Mouse (Mus musculus): Measurements from ENCODE around the gene Slc9b2.

Gene Slc9b2

GRCm38 (mm10) chr3:135313727-135314126 lies 6.2 kb downstream of the Slc9b2 start:
- DNase-seq (ENCODE audit: low spot score) = no peak

GRCm38 (mm10) chr3:135314811-135315210 lies 7.3 kb downstream of the Slc9b2 start:
- no peak for DNase-seq (ENCODE audit: low spot score)

GRCm38 (mm10) chr3:135315720-135316425 lies 8.4 kb downstream of the Slc9b2 start:
- DNase-seq (ENCODE audit: low spot score) = no peak

DNA sequence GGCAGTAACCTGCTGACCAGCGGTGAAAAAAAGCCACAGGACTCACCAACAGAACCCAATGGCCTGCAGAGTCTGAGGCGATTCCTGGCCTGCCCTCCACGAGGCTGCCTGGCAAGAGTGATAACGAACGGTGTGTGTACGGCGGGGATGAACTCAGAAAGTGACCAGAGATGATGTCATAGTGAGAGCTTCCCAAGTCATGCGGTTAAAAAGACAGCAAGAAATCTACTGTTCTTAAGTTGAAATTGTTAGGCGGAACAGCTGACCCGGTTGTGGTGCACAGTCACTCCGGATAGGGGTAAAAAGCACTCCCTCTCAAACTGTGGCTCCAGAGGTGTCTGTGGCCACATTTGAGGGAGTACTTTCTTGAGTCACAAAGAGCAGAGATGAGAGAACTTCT lies 10.8 kb downstream of the Slc9b2 start:
- no peak for DNase-seq (ENCODE audit: low spot score)

GRCm38 (mm10) chr3:135324354-135324753 lies 16.9 kb downstream of the Slc9b2 start:
- no peak for DNase-seq (ENCODE audit: low spot score)

DNA sequence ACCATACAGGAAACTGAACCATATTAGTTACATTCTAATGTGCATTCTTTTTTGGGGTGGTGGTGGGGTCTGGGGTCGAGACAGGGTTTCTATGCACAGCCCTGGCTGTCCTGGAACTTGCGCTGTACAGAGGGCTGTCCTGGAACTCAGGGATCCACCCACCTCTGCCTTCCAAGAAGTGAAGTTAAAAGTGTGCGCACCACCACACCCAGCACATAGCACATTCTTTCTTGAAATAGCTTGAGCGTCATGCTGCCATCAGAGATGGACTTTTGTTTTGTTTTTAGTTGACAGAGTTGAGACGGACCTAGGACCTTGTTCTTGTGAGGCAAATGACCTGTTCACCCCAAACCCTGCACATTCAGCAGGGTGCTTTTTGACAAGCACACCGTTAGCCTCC lies 19.7 kb downstream of the Slc9b2 start:
- DNase-seq (ENCODE audit: low spot score) = no peak

- DNase-seq (ENCODE audit: low spot score) = peak; percentile 24
Measured at GRCm38 (mm10) chr3:135327601-135328000, 20.1 kb downstream of the Slc9b2 start.

DNA sequence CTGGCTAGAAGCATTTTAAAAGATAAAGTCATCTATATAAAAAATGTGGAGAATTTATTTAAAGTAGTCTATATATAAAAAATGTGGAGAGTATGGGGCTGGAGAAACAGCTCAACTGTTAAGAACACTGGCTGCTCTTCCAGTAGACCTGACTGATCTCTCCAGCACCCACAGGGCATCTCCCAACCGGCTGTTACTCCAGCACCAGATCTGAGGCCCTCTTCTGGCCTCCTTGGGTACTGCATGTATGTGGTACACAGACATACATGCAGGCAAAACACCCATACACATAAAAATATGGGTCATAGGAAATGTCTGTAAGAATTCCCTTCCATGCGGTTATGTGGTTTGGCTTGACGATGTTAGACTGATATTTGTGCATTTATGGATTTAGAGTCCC lies 21.1 kb downstream of the Slc9b2 start:
- DNase-seq (ENCODE audit: low spot score) = peak; percentile 24

DNA sequence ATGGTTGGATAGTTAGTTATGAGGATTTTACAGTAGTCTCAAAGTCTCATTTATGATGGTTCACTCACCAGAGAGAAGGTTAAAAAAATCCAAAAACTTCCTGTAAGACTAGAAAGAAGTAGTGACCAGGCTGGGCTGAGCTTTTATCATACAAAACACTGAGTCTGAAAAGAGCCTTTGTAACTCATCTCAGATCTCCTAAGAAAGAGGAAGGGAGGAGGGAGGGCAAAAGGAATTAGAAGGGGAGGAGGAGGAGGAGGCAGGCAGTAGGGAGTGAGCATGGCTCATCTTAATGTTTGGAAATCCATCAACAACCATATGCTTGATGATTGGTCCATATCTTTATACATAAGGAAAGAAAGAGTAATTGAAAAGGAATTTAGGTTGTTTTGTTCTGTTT lies 25.2 kb downstream of the Slc9b2 start:
- DNase-seq (ENCODE audit: low spot score) = no peak

GRCm38 (mm10) chr3:135333763-135334162 lies 26.3 kb downstream of the Slc9b2 start:
- no peak for DNase-seq (ENCODE audit: low spot score)

- no peak for DNase-seq (ENCODE audit: low spot score)
Measured at GRCm38 (mm10) chr3:135347739-135348264, 40.3 kb downstream of the Slc9b2 start, which contains the start of gene Slc9b1. Slc9b1 (plus strand) TSS chr3:135348029.

GRCm38 (mm10) chr3:135349022-135349421 lies 41.5 kb downstream of the Slc9b2 start:
- no peak for DNase-seq (ENCODE audit: low spot score)

- no peak for DNase-seq (ENCODE audit: low spot score)
Measured at GRCm38 (mm10) chr3:135351857-135352256, 44.4 kb downstream of the Slc9b2 start.

DNA sequence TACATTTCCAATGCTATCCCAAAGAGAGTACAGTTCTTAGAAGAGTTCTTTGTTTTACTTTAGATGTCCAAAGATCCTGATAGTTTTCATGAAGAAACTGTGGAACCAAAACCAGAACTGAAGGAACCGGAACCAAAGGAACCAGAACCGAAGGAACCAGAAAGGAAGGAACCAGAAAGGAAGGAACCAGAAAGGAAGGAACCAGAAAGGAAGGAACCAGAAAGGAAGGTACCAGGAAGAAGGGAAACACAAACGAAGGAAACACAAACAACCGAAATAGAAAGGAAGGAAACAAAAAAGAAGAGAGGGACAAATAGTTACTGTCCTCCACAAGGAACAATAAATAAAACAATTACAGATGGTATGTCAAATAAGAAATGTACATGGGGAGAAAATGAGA lies 49.9 kb downstream of the Slc9b2 start:
- no peak for DNase-seq (ENCODE audit: low spot score)

DNA sequence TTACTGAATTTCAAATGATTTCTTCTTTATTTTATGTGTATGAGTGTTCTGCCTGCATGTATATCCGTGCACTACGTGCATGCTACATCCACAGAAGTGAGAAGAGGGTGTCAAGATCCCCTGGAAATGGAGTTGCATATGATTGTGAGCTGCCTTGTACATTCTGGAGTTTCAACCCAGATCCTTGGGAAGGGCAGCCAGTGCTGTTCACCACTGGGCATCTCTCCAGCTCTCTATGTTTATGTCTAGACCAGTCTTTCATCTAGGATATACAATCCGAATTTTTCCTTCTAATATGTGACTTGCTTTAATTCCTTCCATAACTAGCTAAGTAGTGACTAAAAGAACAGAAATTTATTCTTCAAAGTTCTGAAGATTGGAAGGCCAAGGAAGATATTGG lies 68.3 kb downstream of the Slc9b2 start:
- DNase-seq (ENCODE audit: low spot score) = peak; percentile 17

DNA sequence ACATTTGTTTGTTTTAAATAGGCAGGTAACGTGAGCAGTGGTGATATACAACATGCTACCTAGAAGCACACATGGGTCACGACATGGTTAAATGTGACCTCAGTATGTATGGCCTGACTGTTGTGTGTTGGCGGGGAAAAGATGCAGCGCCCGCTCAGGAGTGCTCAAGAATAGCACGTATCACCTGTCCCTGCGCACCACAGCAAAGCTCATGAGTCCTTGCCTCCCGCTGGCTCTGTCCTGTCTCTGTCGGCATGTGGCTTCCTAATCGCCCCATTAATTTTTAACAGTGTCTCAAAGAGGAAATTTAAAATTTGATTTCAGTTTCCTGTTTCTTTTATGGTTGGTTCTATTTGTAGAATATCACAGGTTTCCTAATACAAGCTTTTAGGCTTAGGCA lies 69.9 kb downstream of the Slc9b2 start:
- DNase-seq (ENCODE audit: low spot score) = no peak

GRCm38 (mm10) chr3:135379868-135380267 lies 72.4 kb downstream of the Slc9b2 start:
- DNase-seq (ENCODE audit: low spot score) = no peak

GRCm38 (mm10) chr3:135393186-135393585 lies 85.7 kb downstream of the Slc9b2 start:
- DNase-seq (ENCODE audit: low spot score) = no peak

Data from adipocyte (in vitro differentiated cells).